Mouse (Mus musculus) liver, embryonic 15.5 days (tissue): ENCODE measurements at regions not wholly inside any gene's neighbourhood (a gene's known extent, or its start where the extent isn't known, plus 50 kb on each side); places are given as distances from the start of the nearest gene placed in this dataset.

Source experiments
- ATAC-seq: fragments of 200-750 bp; cut with Nextera tagmentation; 2 replicates; pipeline ENCODE4 v1.8.0; 2017; ENCODE audit warnings: moderate number of reproducible peaks, mild to moderate bottlenecking, moderate library complexity; ENCODE audit not compliant: insufficient read depth
- H3K27ac ChIP-seq: fragments of 300-500 bp; sonication (generic); replicated peaks from 2 replicates; pipeline ENCODE4 v1.5.1; 2015; ENCODE audit warnings: mild to moderate bottlenecking, inconsistent platforms
- H3K27me3 ChIP-seq: fragments of 300-500 bp; sonication (generic); 2 replicates; pipeline ENCODE4 v1.6.1; 2015; ENCODE audit warnings: mild to moderate bottlenecking, inconsistent platforms
- H3K36me3 ChIP-seq: fragments of 300-500 bp; sonication (generic); replicated peaks from 2 replicates; pipeline ENCODE4 v1.6.1; 2015; ENCODE audit warnings: moderate library complexity, mild to moderate bottlenecking, inconsistent platforms
- H3K4me1 ChIP-seq: fragments of 300-500 bp; sonication (generic); replicated peaks from 2 replicates; pipeline ENCODE4 v1.6.1; 2015; ENCODE audit warnings: inconsistent platforms
- H3K4me2 ChIP-seq: fragments of 300-500 bp; sonication (generic); 2 replicates; pipeline ENCODE4 v1.6.1; 2015; ENCODE audit warnings: moderate library complexity, mild to moderate bottlenecking, inconsistent platforms
- H3K4me3 ChIP-seq: fragments of 300-500 bp; sonication (generic); replicated peaks from 2 replicates; pipeline ENCODE4 v1.5.1; 2015; ENCODE audit warnings: mild to moderate bottlenecking, inconsistent platforms
- H3K9ac ChIP-seq: fragments of 300-500 bp; sonication (generic); 2 replicates; pipeline ENCODE4 v1.6.1; 2015; ENCODE audit warnings: moderate library complexity, mild to moderate bottlenecking, inconsistent platforms
- H3K9me3 ChIP-seq: fragments of 300-500 bp; sonication (generic); replicated peaks from 2 replicates; pipeline ENCODE4 v1.6.1; 2016; ENCODE audit warnings: inconsistent platforms
- WGBS: fragments of 180-500 bp; shearing (Covaris S2); methylation state at CpG from one replicate; pipeline ENCODE4 v1.1.7; 2015; ENCODE audit warnings: mixed read lengths; ENCODE audit not compliant: insufficient replicate concordance; 5-methylcytosine and 5-hydroxymethylcytosine counted together

GRCm38 (mm10) chr6:50926313-50926712 is 272.1 kb upstream of the Npvf start:
- H3K27me3 ChIP-seq = peaks cover 8% of the 10 kb centered on the region; the same call in 1 of the 2 replicates
- H3K9me3 ChIP-seq = no peaks in the 10 kb centered on the region
- no peak overlapping the region for H3K4me2 ChIP-seq
- 43% methylated on average over 1 of the region's 1 CpGs for WGBS
- ATAC-seq = no peak
- no peaks in the 10 kb centered on the region for H3K4me1 ChIP-seq
- no peak overlapping the region for H3K4me3 ChIP-seq
- no peaks in the 10 kb centered on the region for H3K36me3 ChIP-seq
- no peak overlapping the region for H3K9ac ChIP-seq
- no peak overlapping the region for H3K27ac ChIP-seq

GRCm38 (mm10) chr6:50929503-50929902 is 275.3 kb upstream of the Npvf start:
- H3K27ac ChIP-seq = no peak overlapping the region
- no peak for ATAC-seq
- WGBS = 61% methylated on average over 9 of the region's 9 CpGs

GRCm38 (mm10) chr6:50933510-50933909 is 279.3 kb upstream of the Npvf start:
- WGBS = 77% methylated on average over 6 of the region's 6 CpGs
- Histone ChIP-seq H3K4me1 (no peaks in the 10 kb centered on the region), H3K27ac (no peak overlapping the region), H3K36me3 (no peaks in the 10 kb centered on the region), H3K4me2 (no peak overlapping the region), H3K9ac (no peak overlapping the region), H3K9me3 (no peaks in the 10 kb centered on the region), H3K4me3 (no peak overlapping the region), H3K27me3 (peaks cover 17% of the 10 kb centered on the region)
- ATAC-seq = no peak

More at GRCm38 (mm10) chr6:50929503-50929902, 275.3 kb upstream of the Npvf start:
- Histone ChIP-seq H3K4me2 (no peak overlapping the region), H3K27me3 (peaks cover 10% of the 10 kb centered on the region; the same call in 1 of the 2 replicates), H3K4me1 (no peaks in the 10 kb centered on the region), H3K4me3 (no peak overlapping the region), H3K9me3 (no peaks in the 10 kb centered on the region), H3K36me3 (no peaks in the 10 kb centered on the region), H3K9ac (no peak overlapping the region)

- WGBS = 53% methylated on average over 10 of the region's 10 CpGs
- H3K9ac ChIP-seq = no peak overlapping the region
- no peaks in the 10 kb centered on the region for H3K36me3 ChIP-seq
- peaks cover 15% of the 10 kb centered on the region for H3K27me3 ChIP-seq
- H3K4me3 ChIP-seq = no peak overlapping the region
- H3K27ac ChIP-seq = no peak overlapping the region
- no peaks in the 10 kb centered on the region for H3K9me3 ChIP-seq
- H3K4me1 ChIP-seq = no peaks in the 10 kb centered on the region
- H3K4me2 ChIP-seq = no peak overlapping the region
- no peak for ATAC-seq
These were observed 280.0 kb upstream of the Npvf start for GRCm38 (mm10) chr6:50934245-50934644.

- no peak overlapping the region for H3K27ac ChIP-seq
These were observed 282.1 kb upstream of the Npvf start for GRCm38 (mm10) chr6:50936306-50936705.

GRCm38 (mm10) chr6:50937094-50937493 is 282.9 kb upstream of the Npvf start:
- ATAC-seq = no peak
- WGBS = 24% methylated on average over 9 of the region's 9 CpGs
- no peak overlapping the region for H3K27ac ChIP-seq
- peaks cover 7% of the 10 kb centered on the region for H3K27me3 ChIP-seq
- H3K4me2 ChIP-seq = no peak overlapping the region
- no peak overlapping the region for H3K4me3 ChIP-seq
- no peaks in the 10 kb centered on the region for H3K4me1 ChIP-seq
- H3K9me3 ChIP-seq = no peaks in the 10 kb centered on the region
- H3K36me3 ChIP-seq = no peaks in the 10 kb centered on the region
- no peak overlapping the region for H3K9ac ChIP-seq

More at GRCm38 (mm10) chr6:50936306-50936705, 282.1 kb upstream of the Npvf start:
- Histone ChIP-seq H3K27me3 (peaks cover 12% of the 10 kb centered on the region), H3K4me1 (no peaks in the 10 kb centered on the region), H3K4me3 (no peak overlapping the region), H3K4me2 (no peak overlapping the region), H3K9ac (no peak overlapping the region), H3K9me3 (no peaks in the 10 kb centered on the region), H3K36me3 (no peaks in the 10 kb centered on the region)
- 64% methylated on average over 8 of the region's 8 CpGs for WGBS
- ATAC-seq = no peak

- Histone ChIP-seq H3K27me3 (peaks cover 7% of the 10 kb centered on the region), H3K4me2 (no peak overlapping the region), H3K27ac (no peak overlapping the region), H3K9ac (no peak overlapping the region), H3K4me1 (no peaks in the 10 kb centered on the region), H3K9me3 (no peaks in the 10 kb centered on the region), H3K36me3 (no peaks in the 10 kb centered on the region), H3K4me3 (no peak overlapping the region)
- WGBS = 23% methylated on average over 7 of the region's 7 CpGs
- no peak for ATAC-seq
These were observed 284.6 kb upstream of the Npvf start for GRCm38 (mm10) chr6:50938879-50939278.

GRCm38 (mm10) chr6:50939440-50939839 is 285.2 kb upstream of the Npvf start:
- Histone ChIP-seq H3K36me3 (no peaks in the 10 kb centered on the region), H3K9ac (no peak overlapping the region), H3K4me3 (no peak overlapping the region), H3K27ac (no peak overlapping the region), H3K27me3 (peaks cover 7% of the 10 kb centered on the region), H3K4me2 (no peak overlapping the region), H3K9me3 (no peaks in the 10 kb centered on the region), H3K4me1 (no peaks in the 10 kb centered on the region)
- 46% methylated on average over 2 of the region's 2 CpGs for WGBS
- no peak for ATAC-seq

GRCm38 (mm10) chr6:50940118-50940517 is 285.9 kb upstream of the Npvf start:
- Histone ChIP-seq H3K27ac (no peak overlapping the region), H3K36me3 (no peaks in the 10 kb centered on the region), H3K9ac (no peak overlapping the region), H3K27me3 (peaks cover 7% of the 10 kb centered on the region; the same call in 1 of the 2 replicates), H3K4me2 (no peak overlapping the region), H3K9me3 (no peaks in the 10 kb centered on the region), H3K4me3 (no peak overlapping the region), H3K4me1 (no peaks in the 10 kb centered on the region)
- 7% methylated on average over 1 of the region's 1 CpGs for WGBS
- no peak for ATAC-seq

GRCm38 (mm10) chr6:50940641-50941398 is 286.6 kb upstream of the Npvf start:
- no peak overlapping the region for H3K4me3 ChIP-seq
- H3K27ac ChIP-seq = no peak overlapping the region
- no peaks in the 10 kb centered on the region for H3K4me1 ChIP-seq
- no peak for ATAC-seq
- H3K36me3 ChIP-seq = no peaks in the 10 kb centered on the region
- H3K27me3 ChIP-seq = peaks cover under 1% of the 10 kb centered on the region; the same call in 1 of the 2 replicates
- H3K4me2 ChIP-seq = no peak overlapping the region
- no peak overlapping the region for H3K9ac ChIP-seq
- H3K9me3 ChIP-seq = no peaks in the 10 kb centered on the region
- WGBS = 60% methylated on average over 10 of the region's 10 CpGs

GRCm38 (mm10) chr6:50942696-50943095 is 288.5 kb upstream of the Npvf start:
- Histone ChIP-seq H3K4me2 (no peak overlapping the region), H3K27me3 (no peaks in the 10 kb centered on the region), H3K36me3 (no peaks in the 10 kb centered on the region), H3K4me1 (no peaks in the 10 kb centered on the region), H3K4me3 (no peak overlapping the region), H3K9me3 (no peaks in the 10 kb centered on the region), H3K27ac (no peak overlapping the region), H3K9ac (no peak overlapping the region)
- 64% methylated on average over 5 of the region's 5 CpGs for WGBS
- no peak for ATAC-seq

GRCm38 (mm10) chr6:50948061-50948460 is 293.8 kb upstream of the Npvf start:
- H3K36me3 ChIP-seq = no peaks in the 10 kb centered on the region
- H3K27ac ChIP-seq = no peak overlapping the region
- no peak for ATAC-seq
- 51% methylated on average over 4 of the region's 4 CpGs for WGBS
- H3K9me3 ChIP-seq = no peaks in the 10 kb centered on the region
- no peaks in the 10 kb centered on the region for H3K27me3 ChIP-seq
- no peak overlapping the region for H3K4me3 ChIP-seq
- H3K4me1 ChIP-seq = no peaks in the 10 kb centered on the region
- H3K4me2 ChIP-seq = no peak overlapping the region
- H3K9ac ChIP-seq = no peak overlapping the region
